ENCODE assay signal across 3 mouse cellular contexts in the genomic region with DNA sequence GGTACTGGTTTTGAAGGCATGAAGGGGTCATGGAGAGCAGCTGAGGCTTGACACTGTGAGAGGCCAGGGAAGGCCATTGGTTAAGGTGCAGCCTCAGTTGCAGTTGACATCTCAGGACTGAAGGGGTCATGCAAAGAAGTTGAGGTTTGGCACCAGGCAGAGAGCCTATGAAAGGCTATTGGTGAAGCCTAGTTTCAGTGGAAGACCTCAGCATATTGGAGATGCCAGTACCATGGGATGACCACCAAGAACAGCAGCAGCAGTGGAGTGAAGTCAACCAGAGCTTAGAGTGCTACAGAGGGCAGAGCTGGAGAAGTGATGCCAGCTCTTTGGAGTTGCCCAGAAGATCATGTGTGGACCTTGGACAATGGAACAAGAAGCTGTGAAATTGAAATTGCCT. TPM values are rescaled to one million over a fixed set of nuclear protein-coding genes. Genes with fewer than 3 reads are reported as not detected.
A peak's percentile ranks its signal among the peaks of the same experiment; 100 is the strongest.
DNase-seq lines count a peak whose midpoint lies in the region.
"Not testable (repeated sequence)": the region's sequence is repeated elsewhere in the genome, so short reads cannot be mapped to it uniquely, and the experiment has no call there.

No protein-coding gene starts in this region.

- not testable (repeated sequence) for H3K36me3 ChIP-seq in heart, embryonic 10.5 days

- not testable (repeated sequence) for H3K9me3 ChIP-seq in heart, embryonic 10.5 days

- not testable (repeated sequence) for H3K4me1 ChIP-seq in heart, embryonic 10.5 days

- peak; percentile 57 for DNase-seq in heart, adult 11 months
- DNase-seq in heart, embryonic 10.5 days (ENCODE audit: low spot score), result peak; percentile 56
- peak; percentile 11 for DNase-seq in testis, postnatal 10 days (ENCODE audit: low spot score)

- not testable (repeated sequence) for H3K27me3 ChIP-seq in heart, embryonic 10.5 days (ENCODE audit: insufficient read depth, poor library complexity, severe bottlenecking)

- not testable (repeated sequence) for H3K4me3 ChIP-seq in heart, embryonic 10.5 days

- not testable (repeated sequence) for H3K27ac ChIP-seq in heart, embryonic 10.5 days

RNA-seq across cellular contexts. Expression of gene Psmd7, which starts 36.0 kb away (rescaled TPM):
- polyA plus RNA-seq in heart, embryonic 10.5 days (2016; fragmentation: Nextera tagmentation; extraction: Ambion mirVana), result 248 and 324 TPM in 2 replicates
